Mouse (Mus musculus) small intestine, adult 2 months (tissue): ENCODE data around the gene Nat10.

Experiments
- CTCF ChIP-seq: fragments of 200-500 bp; IDR thresholded peaks from 2 replicates; pipeline ENCODE4 v1.5.1; 2012; ENCODE audit warnings: low read depth, mild to moderate bottlenecking, control low read depth, inconsistent platforms, low read length, moderate library complexity, mixed read lengths; ENCODE audit not compliant: insufficient replicate concordance, insufficient read length; ENCODE audit errors: extremely low read depth
- POLR2A ChIP-seq: fragments of 200-500 bp; IDR thresholded peaks from 2 replicates; pipeline ENCODE4 v1.6.1; 2012; ENCODE audit warnings: low read depth, mild to moderate bottlenecking, control low read depth, inconsistent platforms, low read length, moderate library complexity

DNA sequence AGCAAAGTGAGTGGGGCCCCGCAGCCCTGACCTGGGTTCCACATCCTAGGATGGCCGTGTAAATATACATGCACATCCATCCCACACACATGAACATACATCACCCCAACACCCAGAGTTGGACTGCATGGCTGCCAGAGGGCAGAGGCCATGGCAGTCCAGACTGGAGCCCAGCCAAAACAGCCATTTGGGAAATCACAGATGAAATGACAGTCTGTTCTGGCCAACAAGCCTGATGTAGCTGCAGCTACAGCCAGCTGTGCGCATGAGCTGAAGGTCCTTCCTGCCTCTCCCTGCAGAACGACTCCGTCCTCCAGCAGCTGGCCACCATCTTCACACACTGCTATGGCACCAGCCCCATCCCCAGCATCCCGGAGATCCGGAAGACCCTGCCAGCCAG lies 50.2 kb downstream of the Nat10 start:
- TF ChIP-seq CTCF (no peak), POLR2A (no peak)
